Mouse (Mus musculus) hematopoietic stem cell, adult 5-6 weeks (primary cell): ENCODE data around the gene Usb1. TPM values are rescaled to one million over a fixed set of nuclear protein-coding genes. Genes with fewer than 3 reads are reported as not detected.

ENCODE experiments used
- ATAC-seq, 2 experiments: fragments of 125-278 bp in 1 of 2; replicated peaks in 1 of 2; 2 replicates each; pipeline ENCODE4 v1.8.0; 2016 to 2017; ENCODE audit warnings: inconsistent platforms in 2 of 2, mild to moderate bottlenecking in 2 of 2, moderate number of reproducible peaks in 2 of 2, low read depth in 1 of 2, moderate TSS enrichment in 1 of 2; ENCODE audit not compliant: low FRiP score in 2 of 2, poor library complexity in 2 of 2, severe bottlenecking in 2 of 2, insufficient read depth in 1 of 2, low TSS enrichment in 1 of 2
- total RNA-seq: library from RNA; stranded (forward); fragments of 172-1452, 232-1000 nt; gene quantifications from 2 replicates; pipeline ENCODE4 v1.2.3, GENCODE M21; 2017

Usb1 gene
- total RNA-seq, 1 experiment from 2014 or later = 22.5 TPM

DNA sequence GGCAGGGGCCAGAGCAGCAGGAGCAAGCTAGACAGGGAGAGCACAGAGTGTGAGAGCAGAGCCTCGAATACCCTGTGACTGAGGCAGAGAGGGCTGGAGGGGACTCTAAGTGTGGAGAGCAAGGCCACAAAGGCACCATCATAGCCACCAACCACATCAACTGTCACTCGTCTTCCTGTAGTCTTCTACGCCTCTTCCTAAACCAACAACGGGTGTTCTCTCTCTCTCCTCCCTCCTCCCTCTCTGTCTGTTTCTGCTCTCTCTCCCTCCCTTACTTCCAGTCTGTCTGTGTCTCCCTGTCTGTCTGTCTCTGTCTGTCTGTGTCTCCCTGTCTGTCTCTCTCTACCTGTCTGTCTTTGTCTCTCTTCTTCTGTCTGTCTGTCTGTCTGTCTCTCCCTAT is 58.2 kb downstream of the Usb1 start:
- peak; percentile 30 to 34; a peak in 2 of 4 replicates for ATAC-seq

DNA sequence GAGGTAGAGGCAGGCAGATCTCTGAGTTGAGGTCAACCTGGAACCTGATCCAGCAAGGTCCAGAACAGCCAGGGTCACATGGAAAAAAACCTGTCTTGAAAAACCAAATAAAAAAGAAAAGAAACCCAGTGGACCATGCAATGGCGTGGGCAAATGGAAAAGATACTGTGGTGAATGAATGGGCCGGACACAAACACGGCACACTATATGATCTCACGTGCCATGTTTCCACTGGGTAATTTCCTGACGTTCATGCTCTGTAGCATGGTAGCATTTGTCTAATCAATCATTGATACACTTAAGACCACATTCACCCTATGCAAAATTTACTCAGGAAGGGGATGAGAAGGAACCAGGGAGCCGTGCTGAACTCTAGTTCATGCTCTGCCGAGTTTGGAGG is 59.0 kb downstream of the Usb1 start:
- ATAC-seq = no peak

DNA sequence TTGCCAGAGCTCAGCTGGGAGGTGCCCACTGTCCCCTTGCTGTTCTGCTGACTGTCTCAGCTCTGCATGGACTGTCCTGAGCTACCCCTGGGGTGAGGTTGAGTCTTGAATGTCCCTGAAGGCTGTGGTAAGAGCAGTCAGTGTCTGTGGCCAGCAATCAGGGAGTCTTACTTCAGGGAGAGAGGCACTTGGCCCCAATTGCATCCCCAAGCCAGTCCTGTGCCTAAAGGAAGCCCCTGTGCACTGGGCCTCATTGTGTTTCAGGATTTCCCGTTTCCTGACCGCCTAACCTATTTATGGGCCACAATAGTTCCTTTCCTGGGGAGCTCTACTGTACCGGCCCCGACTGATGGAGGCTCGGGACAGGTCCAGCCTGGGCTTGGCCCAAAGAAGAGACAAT is 60.5 kb downstream of the Usb1 start:
- peak; percentile 5 to 24; a peak in 1 of 4 replicates for ATAC-seq

DNA sequence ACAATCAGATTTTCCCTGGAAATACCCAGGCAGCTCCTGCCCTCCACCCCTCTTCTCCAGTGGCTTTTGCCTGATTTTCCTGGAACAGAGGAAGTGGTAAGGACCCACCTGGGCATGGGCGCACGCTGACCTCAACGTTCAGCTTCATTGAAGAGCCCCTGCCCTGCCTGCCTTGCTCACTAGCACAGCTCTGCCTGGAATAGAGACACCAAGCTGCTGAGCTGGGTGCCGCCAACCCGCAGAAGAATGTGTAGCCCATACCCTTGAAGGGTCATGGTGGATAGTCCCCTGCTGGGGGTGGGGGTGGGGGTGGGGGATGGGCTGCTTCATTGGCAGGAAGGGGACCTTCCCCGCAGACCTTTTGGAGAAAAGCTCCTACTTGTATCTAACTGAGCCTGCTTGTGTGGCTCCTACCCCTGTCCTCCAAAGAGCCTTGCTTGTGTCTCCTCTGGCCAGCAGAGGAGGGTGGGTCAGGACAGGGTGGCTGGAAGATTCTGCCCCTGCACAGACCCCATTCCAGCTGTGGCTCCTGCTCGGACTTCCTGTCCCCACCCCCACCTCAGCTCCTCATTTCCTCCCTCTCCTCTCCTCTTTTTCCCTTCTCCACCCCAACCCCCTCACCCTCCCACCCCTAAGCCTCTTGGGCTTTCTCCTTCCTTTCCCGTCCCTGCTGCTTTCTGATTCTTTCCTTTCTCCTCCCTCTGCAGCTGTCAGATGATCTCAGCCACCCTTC is 63.3 kb downstream of the Usb1 start:
- ATAC-seq = no peak

- ATAC-seq = no peak
Observed at GRCm38 (mm10) chr8:95396752-95397151, 64.7 kb downstream of the Usb1 start.

Other genes with a start within 250 kb of the Usb1 start
- gene Kifc3, start 129.5 kb upstream of the Usb1 start, total RNA-seq = 0.79 and 2.0 TPM in 2 replicates
- gene Cngb1, start 25.7 kb upstream of the Usb1 start, total RNA-seq = 7.8 and 18.6 TPM in 2 replicates
- not detected in 2 replicates for gene Tepp, start 21.7 kb upstream of the Usb1 start, total RNA-seq
- 4.4 TPM in 2 replicates for gene Zfp319, start 334 bp upstream of the Usb1 start, total RNA-seq
- gene Mmp15, start 20.0 kb downstream of the Usb1 start, total RNA-seq = 0.94 and 1.6 TPM in 2 replicates
- gene Cfap20, start 102.6 kb downstream of the Usb1 start, total RNA-seq = 83.4 and 115 TPM in 2 replicates
- gene Csnk2a2, start 157.8 kb downstream of the Usb1 start, total RNA-seq = 20.6 and 23.3 TPM in 2 replicates
- gene Ccdc113, start 201.8 kb downstream of the Usb1 start, total RNA-seq = not detected in 2 replicates
- gene Prss54, start 244.1 kb downstream of the Usb1 start, total RNA-seq = not detected in 2 replicates